Mouse (Mus musculus) right cerebral cortex, postnatal 36 days (tissue): ENCODE data around the gene Atg4d.
"Not testable (repeated sequence)": the region's sequence is repeated elsewhere in the genome, so short reads cannot be mapped to it uniquely, and the experiment has no call there.

ENCODE experiments used
- DNase-seq, 2 experiments: peaks; one replicate each; pipeline ENCODE4 v3.0.0; 2022; ENCODE audit warnings: low spot score in 2 of 2, mixed read lengths in 1 of 2

Atg4d gene

GRCm38 (mm10) chr9:21265000-21265561 lies at the start of gene Atg4d:
Atg4d (plus strand) TSS chr9:21265293.
- DNase-seq = peak; percentile 95 to 97

- no peak for DNase-seq
Observed at GRCm38 (mm10) chr9:21216050-21216841, 48.8 kb upstream of the Atg4d start.

- DNase-seq = no peak
Observed at GRCm38 (mm10) chr9:21219820-21220219, 45.3 kb upstream of the Atg4d start.

GRCm38 (mm10) chr9:21220490-21221382 lies 44.4 kb upstream of the Atg4d start:
- DNase-seq = peak; percentile 89 to 91

- no peak for DNase-seq
Observed at GRCm38 (mm10) chr9:21221383-21221929, 43.6 kb upstream of the Atg4d start.

GRCm38 (mm10) chr9:21223490-21223889 lies 41.6 kb upstream of the Atg4d start:
- not testable (repeated sequence) for DNase-seq

- DNase-seq = no peak
Observed at GRCm38 (mm10) chr9:21223906-21224305, 41.2 kb upstream of the Atg4d start.

- no peak for DNase-seq
Observed at GRCm38 (mm10) chr9:21224576-21225414, 40.3 kb upstream of the Atg4d start.

GRCm38 (mm10) chr9:21225415-21225758 lies 39.7 kb upstream of the Atg4d start:
- no peak for DNase-seq

- no peak for DNase-seq
Observed at GRCm38 (mm10) chr9:21227342-21227741, 37.8 kb upstream of the Atg4d start.

GRCm38 (mm10) chr9:21231551-21231950 lies 33.5 kb upstream of the Atg4d start:
- DNase-seq = no peak

- DNase-seq = no peak
Observed at GRCm38 (mm10) chr9:21232867-21233266, 32.2 kb upstream of the Atg4d start.

GRCm38 (mm10) chr9:21233366-21233765 lies 31.7 kb upstream of the Atg4d start:
- no peak for DNase-seq

GRCm38 (mm10) chr9:21233805-21234204 lies 31.3 kb upstream of the Atg4d start:
- DNase-seq = no peak

GRCm38 (mm10) chr9:21235341-21235740 lies 29.8 kb upstream of the Atg4d start:
- DNase-seq = no peak

- no peak for DNase-seq
Observed at GRCm38 (mm10) chr9:21236991-21237367, 28.1 kb upstream of the Atg4d start.

GRCm38 (mm10) chr9:21237368-21238003 lies 27.6 kb upstream of the Atg4d start:
- DNase-seq = no peak

- DNase-seq = no peak
Observed at GRCm38 (mm10) chr9:21238004-21238732, 26.9 kb upstream of the Atg4d start.

GRCm38 (mm10) chr9:21238733-21239464 lies 26.2 kb upstream of the Atg4d start, which contains the start of gene Keap1:
Keap1 (minus strand) TSS chr9:21239361.
- DNase-seq = peak; percentile 50 to 60
